Mouse (Mus musculus) MEL (cell line): ENCODE data around the gene Spag8. TPM values are rescaled to one million over a fixed set of nuclear protein-coding genes. Genes with fewer than 3 reads are reported as not detected.

Source experiments
- DNase-seq: peaks from one replicate; pipeline ENCODE4 v3.0.0; 2011; ENCODE audit warnings: low read depth, low spot score
- H3K27ac ChIP-seq: 2 replicates; pipeline ENCODE4 v1.5.1; 2012; ENCODE audit warnings: low read depth, mild to moderate bottlenecking, control low read depth, low read length, moderate library complexity; ENCODE audit not compliant: control insufficient read depth
- H3K27me3 ChIP-seq, 2 experiments: fragments of 150-350 bp in 1 of 2; sonication (generic) in 1 of 2; 2 replicates each; pipeline ENCODE4 v1.6.1; 2012; ENCODE audit warnings: low read length in 2 of 2, mild to moderate bottlenecking in 2 of 2, improper control_type of control experiment in 1 of 2, moderate library complexity in 1 of 2; ENCODE audit not compliant: insufficient read depth in 2 of 2, control insufficient read depth in 1 of 2
- H3K36me3 ChIP-seq, 2 experiments: 2 replicates each; pipeline ENCODE4 v1.6.1; 2012 to 2014; ENCODE audit warnings: low read length in 2 of 2, improper control_type of control experiment in 1 of 2, inconsistent platforms in 1 of 2, mild to moderate bottlenecking in 1 of 2; ENCODE audit not compliant: insufficient read depth in 2 of 2, control insufficient read depth in 1 of 2
- H3K4me1 ChIP-seq, 2 experiments: fragments of 150-350 bp in 1 of 2; sonication (generic) in 1 of 2; 2 replicates each; pipeline ENCODE4 v1.6.1; 2012; ENCODE audit warnings: low read length in 2 of 2, improper control_type of control experiment in 1 of 2, mild to moderate bottlenecking in 1 of 2; ENCODE audit not compliant: insufficient read depth in 2 of 2, control insufficient read depth in 1 of 2
- H3K4me3 ChIP-seq, 2 experiments: fragments of 150-350 bp in 1 of 2; sonication (generic) in 1 of 2; 2 replicates each; pipeline ENCODE4 v1.5.1; 2012; ENCODE audit warnings: low read depth in 2 of 2, low read length in 2 of 2, mild to moderate bottlenecking in 2 of 2, moderate library complexity in 2 of 2, control low read depth in 1 of 2, improper control_type of control experiment in 1 of 2; ENCODE audit not compliant: control insufficient read depth in 1 of 2, insufficient read depth in 1 of 2
- H3K79me2 ChIP-seq: 2 replicates; pipeline ENCODE4 v1.6.1; 2012; ENCODE audit warnings: mild to moderate bottlenecking, low read length, moderate library complexity; ENCODE audit not compliant: control insufficient read depth, poor library complexity, insufficient read depth
- H3K9ac ChIP-seq: 2 replicates; pipeline ENCODE4 v1.6.1; 2012; ENCODE audit warnings: low read depth, mild to moderate bottlenecking, control low read depth, low read length, moderate library complexity; ENCODE audit not compliant: control insufficient read depth, poor library complexity, severe bottlenecking
- H3K9me3 ChIP-seq: fragments of 150-350 bp; sonication (generic); replicated peaks from 2 replicates; pipeline ENCODE4 v1.6.1; 2012; ENCODE audit warnings: mild to moderate bottlenecking, low read length, improper control_type of control experiment, moderate library complexity; ENCODE audit not compliant: insufficient read depth
- CTCF ChIP-seq, 3 experiments: IDR thresholded peaks in 2 of 3; conservative IDR thresholded peaks in 1 of 3; 2 replicates each; pipeline ENCODE4 v1.5.1; 2011 to 2012; ENCODE audit warnings: low read length in 3 of 3, low read depth in 2 of 3, mild to moderate bottlenecking in 2 of 3, improper control_type of control experiment in 1 of 3, inconsistent platforms in 1 of 3, mixed read lengths in 1 of 3, moderate library complexity in 1 of 3; ENCODE audit not compliant: control insufficient read depth in 1 of 3, insufficient read depth in 1 of 3, poor library complexity in 1 of 3, severe bottlenecking in 1 of 3
- GABPA ChIP-seq: IDR thresholded peaks from 2 replicates; pipeline ENCODE4 v1.6.1; 2012; ENCODE audit warnings: low read depth, mild to moderate bottlenecking, inconsistent platforms, low read length, improper control_type of control experiment, moderate library complexity
- MAFK ChIP-seq: IDR thresholded peaks from 2 replicates; pipeline ENCODE4 v1.6.1; 2011; ENCODE audit warnings: low read depth, mild to moderate bottlenecking, low read length, improper control_type of control experiment, borderline replicate concordance
- MAX ChIP-seq: IDR thresholded peaks from 2 replicates; pipeline ENCODE4 v1.6.1; 2011; ENCODE audit warnings: low read length, improper control_type of control experiment
- MAZ ChIP-seq: IDR thresholded peaks from 2 replicates; pipeline ENCODE4 v1.6.1; 2012; ENCODE audit warnings: low read depth, mild to moderate bottlenecking, inconsistent platforms, low read length, improper control_type of control experiment
- MYC ChIP-seq: IDR thresholded peaks from 2 replicates; pipeline ENCODE4 v1.6.1; 2011; ENCODE audit warnings: low read depth, mild to moderate bottlenecking, low read length, improper control_type of control experiment, moderate library complexity
- POLR2A ChIP-seq, 2 experiments: IDR thresholded peaks; 2 replicates each; pipeline ENCODE4 v1.6.1; 2011 to 2012; ENCODE audit warnings: low read length in 2 of 2, mild to moderate bottlenecking in 2 of 2, control low read depth in 1 of 2, improper control_type of control experiment in 1 of 2, low read depth in 1 of 2, moderate library complexity in 1 of 2; ENCODE audit not compliant: control insufficient read depth in 1 of 2, insufficient read depth in 1 of 2, poor library complexity in 1 of 2
- RAD21 ChIP-seq: IDR thresholded peaks from 2 replicates; pipeline ENCODE4 v1.6.1; 2011; ENCODE audit warnings: mild to moderate bottlenecking, low read depth, low read length, improper control_type of control experiment
- RCOR1 ChIP-seq: IDR thresholded peaks from 2 replicates; pipeline ENCODE4 v1.6.1; 2012; ENCODE audit warnings: low read depth, mild to moderate bottlenecking, inconsistent platforms, low read length, improper control_type of control experiment
- SMC3 ChIP-seq: IDR thresholded peaks from 2 replicates; pipeline ENCODE4 v1.6.1; 2011; ENCODE audit warnings: low read depth, low read length, improper control_type of control experiment
- UBTF ChIP-seq: IDR thresholded peaks from 2 replicates; pipeline ENCODE4 v1.6.1; 2012; ENCODE audit warnings: low read depth, mild to moderate bottlenecking, inconsistent platforms, low read length, improper control_type of control experiment, moderate library complexity, borderline replicate concordance; ENCODE audit not compliant: insufficient read depth
- USF2 ChIP-seq, 2 experiments: IDR thresholded peaks; 2 replicates each; pipeline ENCODE4 v1.6.1; 2011 to 2012; ENCODE audit warnings: improper control_type of control experiment in 2 of 2, low read length in 2 of 2, borderline replicate concordance in 1 of 2, inconsistent platforms in 1 of 2, low read depth in 1 of 2, mild to moderate bottlenecking in 1 of 2; ENCODE audit not compliant: insufficient read depth in 1 of 2
- polyA plus RNA-seq, 2 experiments: library from polyadenylated mRNA; stranded (reverse) in 1 of 2; unstranded in 1 of 2; fragments of >175 nt in 1 of 2; fragments of >200 nt in 1 of 2; gene quantifications; 2 replicates each; pipeline versions ENCODE4 v1.2.1 to v1.2.4; 2012; ENCODE audit warnings: low replicate concordance in 2 of 2, low read depth in 1 of 2; ENCODE audit not compliant: insufficient read length in 2 of 2, insufficient read depth in 1 of 2, missing spikeins in 1 of 2
- total RNA-seq: library from RNA; depleted of rRNA; stranded (reverse); fragments of 300-350 nt; gene quantifications from 2 replicates; pipeline ENCODE4 v1.2.3, GENCODE M21; 2012

Gene Spag8
- total and polyA plus RNA-seq, 3 experiments, result 0.15 to 0.57 TPM; not detected in 1

- DNase-seq, result no peak
- peak overlapping the region; percentile 85 for H3K9ac ChIP-seq
- H3K79me2 ChIP-seq, result peaks cover 3% of the 10 kb centered on the region; the same call in 1 of the 2 replicates
- peaks cover 0 to 8% of the 10 kb centered on the region in 2 experiments; a peak in 2 of 4 replicates for H3K36me3 ChIP-seq
- TF ChIP-seq MAX, result peak; percentile 9; the same call in 1 of the 2 replicates
- no peak for TF ChIP-seq USF2 (IDR thresholded peaks at IDR 0.05; ENCODE audit: borderline replicate concordance in 1 of 2, insufficient read depth in 1 of 2, low read depth in 1 of 2, low read length in 2 of 2)
- TF ChIP-seq POLR2A (IDR thresholded peaks at IDR 0.05; ENCODE audit: control insufficient read depth in 1 of 2, insufficient read depth in 1 of 2, low read depth in 1 of 2, low read length in 2 of 2, poor library complexity in 1 of 2), result no peak
- no peak for TF ChIP-seq MAZ
- TF ChIP-seq UBTF, result 0 out of 2 replicates have a peak, but pooled peaks have one; percentile 66
- H3K4me1 ChIP-seq, result peaks cover 0 to 9% of the 10 kb centered on the region in 2 experiments; a peak in 1 of 4 replicates
- no peaks in the 10 kb centered on the region; a peak in 1 of 4 replicates for H3K27me3 ChIP-seq
- H3K27ac ChIP-seq, result 0 out of 2 replicates have a peak overlapping the region, but pooled peaks have one; percentile 16
- H3K4me3 ChIP-seq, result peak overlapping the region; percentile 80 to 89
- H3K9me3 ChIP-seq, result no peaks in the 10 kb centered on the region
These were observed 2.4 kb upstream of the Spag8 start for GRCm38 (mm10) chr4:43655656-43656338.

DNA sequence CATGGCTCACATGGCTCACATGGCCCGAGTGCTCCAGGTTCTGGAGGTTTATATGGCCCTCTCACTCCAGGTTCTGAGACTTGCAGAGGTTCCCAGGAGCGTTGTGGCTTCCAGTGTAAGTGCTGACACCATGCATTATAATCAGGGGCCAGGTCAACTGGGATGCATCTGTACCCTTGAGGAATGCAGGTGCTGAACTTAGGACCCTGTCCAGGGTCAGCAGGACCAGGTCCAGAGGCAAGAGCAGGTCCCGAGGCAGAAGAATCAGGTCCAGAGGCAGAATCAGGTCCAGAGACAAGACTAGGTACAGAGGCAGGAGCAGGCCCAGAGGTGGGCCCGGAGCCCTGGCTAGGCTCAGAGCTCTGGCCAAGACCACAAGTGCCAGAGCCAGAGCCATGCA, 668 bp downstream of the Spag8 start:
- Histone ChIP-seq H3K4me3 (peak overlapping the region in 1 of 2 experiments; percentile 77; a peak in 3 of 4 replicates), H3K36me3 (peaks cover 0 to 8% of the 10 kb centered on the region in 2 experiments; a peak in 2 of 4 replicates), H3K4me1 (peaks cover 0 to 8% of the 10 kb centered on the region in 2 experiments; a peak in 1 of 4 replicates), H3K9ac (no peak overlapping the region; the same call in 1 of the 2 replicates), H3K9me3 (no peaks in the 10 kb centered on the region), H3K79me2 (peaks cover 3% of the 10 kb centered on the region; the same call in 1 of the 2 replicates), H3K27ac (no peak overlapping the region), H3K27me3 (no peaks in the 10 kb centered on the region)
- no peak for DNase-seq
- TF ChIP-seq GABPA, result no peak

GRCm38 (mm10) chr4:43649783-43650182, 3.6 kb downstream of the Spag8 start:
- Histone ChIP-seq H3K79me2 (no peaks in the 10 kb centered on the region), H3K27me3 (no peaks in the 10 kb centered on the region), H3K36me3 (peaks cover 0 to 6% of the 10 kb centered on the region in 2 experiments; a peak in 2 of 4 replicates), H3K4me1 (peaks cover 0 to 2% of the 10 kb centered on the region in 2 experiments; a peak in 1 of 4 replicates), H3K27ac (no peak overlapping the region), H3K4me3 (no peak overlapping the region), H3K9me3 (no peaks in the 10 kb centered on the region), H3K9ac (no peak overlapping the region)
- TF ChIP-seq CTCF (IDR thresholded peaks at IDR 0.05 in 2 of 3, conservative IDR thresholded peaks at IDR 0.05 in 1 of 3; ENCODE audit: control insufficient read depth in 1 of 3, insufficient read depth in 1 of 3, low read depth in 2 of 3, low read length in 3 of 3, poor library complexity in 1 of 3, severe bottlenecking in 1 of 3), result peak; percentile 45 to 54 (median 50)
- TF ChIP-seq RAD21, result peak; percentile 10
- TF ChIP-seq SMC3, result peak; percentile 31
- TF ChIP-seq MYC, result no peak
- no peak for TF ChIP-seq RCOR1
- no peak for TF ChIP-seq USF2 (IDR thresholded peaks at IDR 0.05; ENCODE audit: borderline replicate concordance in 1 of 2, insufficient read depth in 1 of 2, low read depth in 1 of 2, low read length in 2 of 2)
- TF ChIP-seq MAFK, result no peak
- DNase-seq, result peak; percentile 39
